Mouse (Mus musculus) CH12.LX (cell line): ENCODE data around the gene Slc7a8.

ENCODE experiments used
- CTCF ChIP-seq, 2 experiments: IDR thresholded peaks in 1 of 2; conservative IDR thresholded peaks in 1 of 2; 2 replicates each; pipeline ENCODE4 v1.5.1; 2011 to 2012; ENCODE audit warnings: low read depth in 2 of 2, low read length in 2 of 2, improper control_type of control experiment in 1 of 2, inconsistent platforms in 1 of 2, mild to moderate bottlenecking in 1 of 2, moderate library complexity in 1 of 2
- MAZ ChIP-seq: IDR thresholded peaks from 2 replicates; pipeline ENCODE4 v1.6.1; 2012; ENCODE audit warnings: low read depth, mild to moderate bottlenecking, inconsistent platforms, low read length, improper control_type of control experiment, moderate library complexity

- no peak for TF ChIP-seq CTCF (conservative IDR thresholded peaks at IDR 0.05 in 1 of 2, IDR thresholded peaks at IDR 0.05 in 1 of 2; ENCODE audit: low read depth in 2 of 2, low read length in 2 of 2)
- no peak for TF ChIP-seq MAZ
Observed at GRCm38 (mm10) chr14:54698733-54699132, 83.0 kb downstream of the Slc7a8 start, which contains the start of gene Gm29776.
